Mouse (Mus musculus): ENCODE data around the gene Scly. TPM values are rescaled to one million over a fixed set of nuclear protein-coding genes. Genes with fewer than 3 reads are reported as not detected.

Gene Scly
- total RNA-seq, 2 experiments from 2014 or later, result 21.8 to 39.5 TPM

DNA sequence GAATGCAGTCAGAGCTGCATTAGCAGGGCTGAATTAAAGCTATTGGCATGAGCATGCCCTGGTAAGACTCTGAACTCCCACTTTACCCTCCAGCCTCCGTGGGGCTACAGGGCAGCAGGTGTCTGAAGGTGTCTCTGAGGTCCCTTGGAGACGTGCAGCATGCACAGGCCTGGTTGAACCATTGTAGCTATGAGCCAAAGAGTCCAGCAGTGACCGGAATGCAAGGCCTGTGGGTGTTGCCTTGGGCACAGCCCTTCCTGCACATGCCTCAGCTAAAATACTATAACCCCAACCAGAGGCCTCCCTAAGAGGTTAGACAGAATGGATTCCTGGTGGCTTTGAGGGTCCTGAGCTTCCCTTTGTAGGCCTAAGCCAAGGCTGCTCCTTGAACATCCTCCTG lies 53.1 kb downstream of the Scly start:
- no peak for ATAC-seq (replicated peaks; ENCODE audit: poor library complexity, severe bottlenecking)

DNA sequence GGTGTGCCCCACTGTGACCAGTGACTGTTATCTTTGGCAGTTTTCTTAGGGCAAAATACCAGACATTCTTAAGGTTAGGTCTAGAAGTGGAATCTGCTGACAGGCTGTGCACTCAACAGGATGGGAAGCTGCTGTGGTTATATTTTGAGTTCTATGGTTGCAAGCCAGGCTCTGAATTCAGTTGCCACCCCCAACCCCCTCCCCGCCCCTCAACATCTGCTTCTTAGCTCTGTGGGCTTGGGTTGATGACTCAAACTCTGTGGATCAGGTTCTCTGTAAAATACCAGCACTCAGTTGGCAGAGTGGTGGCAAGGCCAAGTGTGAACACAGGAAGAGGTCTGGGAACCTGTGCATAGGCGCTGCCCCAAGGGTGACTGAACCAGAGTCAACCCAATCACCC lies 54.1 kb downstream of the Scly start:
- no peak for ATAC-seq (replicated peaks; ENCODE audit: poor library complexity, severe bottlenecking)

DNA sequence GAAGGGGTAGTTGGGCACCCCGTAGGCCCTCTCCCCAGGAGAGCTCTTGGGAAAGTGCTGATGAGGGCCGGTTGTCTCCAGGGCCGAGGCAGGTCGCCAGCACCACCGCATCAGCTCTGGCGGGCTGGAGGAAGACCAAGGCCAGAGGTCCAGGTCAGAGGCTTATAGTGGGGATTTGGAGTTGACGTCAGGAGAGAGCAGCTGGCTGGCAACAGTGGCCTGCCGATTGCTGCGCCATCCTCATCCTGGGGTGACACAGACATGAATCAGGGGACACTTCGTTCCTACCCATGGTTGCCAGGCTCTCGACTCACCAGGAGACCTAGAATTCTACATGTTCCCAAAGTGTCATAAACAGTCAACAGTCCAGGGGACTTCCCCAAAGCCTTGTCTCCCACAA lies 58.0 kb downstream of the Scly start:
- no peak for ATAC-seq (replicated peaks; ENCODE audit: poor library complexity, severe bottlenecking)

DNA sequence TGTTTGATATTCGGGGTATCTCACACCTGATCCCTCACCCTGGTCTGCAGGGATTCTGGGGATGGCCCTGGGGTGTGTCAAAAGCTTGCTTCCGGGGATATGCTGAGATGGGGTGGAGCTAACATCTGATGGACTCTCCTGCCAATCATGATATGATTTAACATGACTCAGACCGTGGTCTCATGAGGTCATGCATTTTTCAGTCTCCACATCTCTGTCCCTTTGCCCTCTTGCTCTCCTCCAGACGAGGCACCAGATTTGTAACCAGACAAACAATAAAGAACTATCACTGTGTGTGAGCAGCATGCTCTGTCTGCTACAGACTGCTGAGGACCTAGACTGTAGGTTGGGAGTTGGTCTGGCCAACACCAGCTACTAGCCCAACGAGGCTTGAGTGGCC lies 64.0 kb downstream of the Scly start:
- no peak for ATAC-seq (replicated peaks; ENCODE audit: poor library complexity, severe bottlenecking)

DNA sequence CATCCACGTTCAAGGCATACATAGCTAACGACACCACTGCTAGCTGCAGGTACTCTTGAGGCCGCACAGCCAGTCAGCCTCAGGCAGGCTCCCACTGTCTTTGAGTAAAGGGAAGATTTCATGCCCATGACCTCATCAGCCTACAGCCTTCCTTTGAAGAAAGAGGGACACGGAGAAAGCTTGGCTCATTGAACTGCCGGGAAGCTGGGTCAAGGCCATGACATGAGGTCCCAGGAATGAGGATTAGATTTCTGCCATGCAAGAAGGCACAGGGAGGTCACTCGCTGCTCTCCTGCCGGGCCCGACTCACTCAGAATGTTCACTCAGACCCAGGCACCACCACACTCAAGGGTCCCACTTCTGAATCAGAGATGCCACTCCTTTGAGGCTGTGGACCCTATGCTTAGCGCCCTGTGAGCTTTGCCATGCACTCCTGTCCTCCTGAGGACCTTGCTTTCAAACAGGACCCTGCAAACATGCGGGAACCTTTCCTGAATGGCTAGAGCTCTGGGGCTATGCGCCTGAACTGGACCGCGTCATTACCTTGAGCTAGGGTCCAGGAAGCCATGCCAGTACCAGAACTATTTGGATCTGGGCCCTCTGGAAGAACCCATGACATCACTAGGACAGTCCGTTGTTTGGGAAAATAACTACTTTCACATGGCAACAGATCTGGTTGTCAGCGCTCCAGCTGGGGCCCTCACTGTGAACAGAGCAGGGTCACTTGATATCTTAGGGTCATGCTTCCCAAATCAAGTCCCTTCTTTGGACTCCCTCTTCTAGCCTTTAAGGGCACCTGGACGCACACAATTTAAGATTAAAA lies 66.9 kb downstream of the Scly start:
- ATAC-seq (replicated peaks; ENCODE audit: poor library complexity, severe bottlenecking), result no peak

DNA sequence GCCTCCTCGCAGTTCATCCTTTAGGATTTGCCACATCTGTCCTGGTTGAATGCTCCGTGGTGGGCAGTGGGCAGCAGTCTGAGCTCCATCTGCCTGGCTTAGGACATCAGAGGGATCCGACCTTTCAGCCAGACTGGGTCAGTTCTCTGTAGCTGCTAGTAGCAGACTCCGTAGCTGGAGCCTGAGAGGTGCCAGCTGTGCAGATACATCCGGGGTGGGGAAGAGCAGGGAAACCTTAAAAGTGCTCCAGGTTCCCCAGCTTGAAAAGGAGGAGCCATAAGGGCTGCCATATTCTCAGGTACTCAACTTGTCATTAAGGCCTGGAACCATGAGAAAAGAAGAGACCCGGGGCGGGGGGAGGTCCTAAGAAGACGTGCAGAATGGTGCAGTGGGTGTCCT lies 67.7 kb downstream of the Scly start:
- no peak for ATAC-seq (replicated peaks; ENCODE audit: poor library complexity, severe bottlenecking)

DNA sequence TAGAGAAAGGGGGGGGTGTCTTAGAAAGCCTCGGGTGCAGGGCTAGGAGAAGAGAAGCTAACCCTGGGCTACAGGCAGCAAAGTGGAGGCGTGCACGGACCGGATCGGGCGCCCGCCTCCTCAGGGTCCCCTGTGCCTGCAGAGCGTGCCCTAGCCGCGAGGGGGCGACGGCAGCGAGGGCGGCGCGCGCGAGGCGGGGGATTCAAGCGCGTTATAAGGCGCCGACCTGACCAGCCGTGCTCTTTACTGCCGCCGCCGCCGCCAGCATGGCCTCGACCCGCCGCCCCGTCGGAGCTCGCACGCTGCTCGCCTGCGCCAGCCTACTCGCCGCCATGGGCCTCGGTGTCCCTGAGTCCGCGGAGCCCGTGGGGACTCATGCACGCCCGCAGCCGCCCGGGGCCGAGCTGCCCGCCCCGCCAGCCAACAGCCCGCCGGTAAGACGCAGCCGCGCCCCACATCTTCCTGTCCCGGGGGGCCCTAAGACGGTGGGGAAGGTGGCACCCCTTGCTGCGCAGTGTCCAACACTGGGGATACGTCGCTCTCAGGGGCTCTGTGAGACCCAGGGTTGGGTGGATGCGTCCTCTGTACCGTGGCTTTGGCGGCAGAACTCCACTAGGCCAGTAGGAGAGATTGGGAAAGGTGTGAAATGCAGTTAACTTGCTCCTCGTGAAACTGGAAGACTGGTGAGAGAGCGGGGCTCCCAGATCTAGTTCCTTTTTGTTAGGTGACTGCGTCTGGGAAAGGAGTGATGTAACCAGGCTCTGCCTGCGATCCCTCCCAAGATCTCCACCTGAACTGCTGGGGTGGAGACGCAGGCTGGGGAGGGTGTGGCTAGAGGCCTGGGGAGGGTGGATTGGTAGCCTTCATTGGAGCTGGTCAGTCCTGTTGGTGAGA lies 68.3 kb downstream of the Scly start, which contains the start of gene Erfe:
Gene Erfe, plus strand, starts transcription at position 216 of the 894 bp plus-strand sequence.
- peak; percentile 84 for ATAC-seq (replicated peaks; ENCODE audit: poor library complexity, severe bottlenecking)

DNA sequence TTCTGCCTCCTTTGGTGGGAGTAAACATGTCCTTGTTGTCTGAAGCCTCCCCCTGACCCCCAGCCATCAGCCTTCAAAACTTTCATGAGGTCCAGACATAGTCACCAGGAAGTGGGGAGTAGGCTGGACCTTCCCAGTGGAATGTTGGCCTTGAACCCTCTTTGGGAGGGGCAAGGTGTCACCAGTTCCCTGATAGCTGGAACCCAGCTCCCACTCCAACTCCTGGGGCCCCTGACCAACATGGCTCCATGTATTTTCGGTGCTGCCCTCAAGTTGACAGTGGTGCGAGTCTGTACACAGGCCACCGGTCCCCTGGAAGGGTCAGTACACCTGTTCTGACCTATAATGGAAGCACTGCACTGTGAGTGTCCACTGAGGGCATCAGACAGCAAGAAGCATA lies 69.2 kb downstream of the Scly start:
- ATAC-seq (replicated peaks; ENCODE audit: poor library complexity, severe bottlenecking), result no peak

DNA sequence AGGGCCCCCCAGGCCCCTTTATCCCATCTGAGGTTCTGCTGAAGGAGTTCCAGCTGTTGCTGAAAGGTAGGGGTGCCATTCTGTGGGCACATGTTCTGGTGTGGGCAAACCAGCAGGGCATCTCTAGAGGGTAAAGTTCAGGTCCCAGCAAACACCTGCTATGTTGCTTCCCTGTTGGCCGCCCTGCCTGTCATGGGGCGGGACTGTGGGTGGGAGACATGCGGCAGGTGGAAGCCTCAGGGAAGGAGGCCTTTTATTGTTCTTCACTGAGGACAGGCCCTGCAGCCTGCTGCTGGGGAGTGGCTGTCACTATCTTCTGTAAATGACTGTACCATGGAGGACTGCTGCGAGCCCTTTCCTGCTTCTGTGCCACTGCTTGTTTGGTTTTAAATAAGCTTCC lies 71.3 kb downstream of the Scly start:
- ATAC-seq (replicated peaks; ENCODE audit: poor library complexity, severe bottlenecking), result no peak

DNA sequence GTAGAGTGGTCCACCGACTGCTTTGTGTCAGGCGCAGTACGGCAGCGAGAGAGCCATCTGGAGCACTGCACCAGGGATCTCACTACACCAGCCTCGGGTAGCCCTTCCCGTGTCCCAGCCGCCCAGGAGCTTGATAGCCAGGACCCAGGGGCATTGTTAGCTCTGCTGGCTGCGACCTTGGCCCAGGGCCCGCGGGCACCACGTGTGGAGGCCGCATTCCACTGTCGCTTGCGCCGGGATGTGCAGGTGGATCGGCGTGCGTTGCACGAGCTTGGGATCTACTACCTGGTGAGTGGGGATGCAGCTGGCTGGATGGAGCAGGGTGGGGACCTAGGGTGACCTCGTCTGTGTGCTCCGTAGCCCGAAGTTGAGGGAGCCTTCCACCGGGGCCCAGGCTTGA lies 71.9 kb downstream of the Scly start:
- ATAC-seq (replicated peaks; ENCODE audit: poor library complexity, severe bottlenecking), result no peak

Other genes starting within 250 kb of the Scly start
- 1.1 and 9.6 TPM in 2 replicates for gene Rbm44, start 153.2 kb upstream of the Scly start, total RNA-seq (2014; fragmentation: Nextera tagmentation)
- gene Rbm44, start 153.2 kb upstream of the Scly start, total RNA-seq (2017), result 5.2 and 7.8 TPM in 2 replicates
- gene Ramp1, start 118.5 kb upstream of the Scly start, total RNA-seq (2014; fragmentation: Nextera tagmentation), result 160 and 199 TPM in 2 replicates
- gene Ramp1, start 118.5 kb upstream of the Scly start, total RNA-seq (2017), result 179 and 199 TPM in 2 replicates
- 80.4 and 94.7 TPM in 2 replicates for gene Ube2f, start 48.0 kb upstream of the Scly start, total RNA-seq (2014; fragmentation: Nextera tagmentation)
- 40.4 and 50.5 TPM in 2 replicates for gene Ube2f, start 48.0 kb upstream of the Scly start, total RNA-seq (2017)
- gene Espnl, start 23.7 kb downstream of the Scly start, total RNA-seq (2014; fragmentation: Nextera tagmentation), result 0.17 and 0.95 TPM in 2 replicates
- 0.22 and 0.26 TPM in 2 replicates for gene Espnl, start 23.7 kb downstream of the Scly start, total RNA-seq (2017)
- not detected in 2 replicates for gene Klhl30, start 52.7 kb downstream of the Scly start, total RNA-seq (2014; fragmentation: Nextera tagmentation)
- gene Klhl30, start 52.7 kb downstream of the Scly start, total RNA-seq (2017), result not detected in 2 replicates
- gene Erfe, start 68.1 kb downstream of the Scly start, total RNA-seq (2014; fragmentation: Nextera tagmentation), result 0.24 TPM in 1 of 2 replicates, not detected in the other
- gene Erfe, start 68.1 kb downstream of the Scly start, total RNA-seq (2017), result 0.26 TPM in 1 of 2 replicates, not detected in the other
- gene Ilkap, start 100.5 kb downstream of the Scly start, total RNA-seq (2014; fragmentation: Nextera tagmentation), result 108 and 113 TPM in 2 replicates
- gene Ilkap, start 100.5 kb downstream of the Scly start, total RNA-seq (2017), result 109 and 111 TPM in 2 replicates
- 45.9 and 51.9 TPM in 2 replicates for gene Hes6, start 115.7 kb downstream of the Scly start, total RNA-seq (2014; fragmentation: Nextera tagmentation)
- 29.1 TPM in 2 replicates for gene Hes6, start 115.7 kb downstream of the Scly start, total RNA-seq (2017)
- 4.3 and 7.8 TPM in 2 replicates for gene Per2, start 161.0 kb downstream of the Scly start, total RNA-seq (2014; fragmentation: Nextera tagmentation)
- gene Per2, start 161.0 kb downstream of the Scly start, total RNA-seq (2017), result 3.2 and 8.7 TPM in 2 replicates
- gene Traf3ip1, start 196.3 kb downstream of the Scly start, total RNA-seq (2014; fragmentation: Nextera tagmentation), result 5.2 and 7.0 TPM in 2 replicates
- 4.6 and 5.6 TPM in 2 replicates for gene Traf3ip1, start 196.3 kb downstream of the Scly start, total RNA-seq (2017)
- gene Asb1, start 242.2 kb downstream of the Scly start, total RNA-seq (2014; fragmentation: Nextera tagmentation), result 4.2 and 8.1 TPM in 2 replicates
- 7.9 and 12.2 TPM in 2 replicates for gene Asb1, start 242.2 kb downstream of the Scly start, total RNA-seq (2017)

Measured in granulocyte monocyte progenitor cell, adult 5-6 weeks (primary cell).